Mouse (Mus musculus): Measurements from ENCODE around the gene Olfr1389. TPM values are rescaled to one million over a fixed set of nuclear protein-coding genes. Genes with fewer than 3 reads are reported as not detected.
"Not testable (repeated sequence)": the region's sequence is repeated elsewhere in the genome, so short reads cannot be mapped to it uniquely, and the experiment has no call there.

The Olfr1389 gene
- not detected for total RNA-seq (2021)
- long read RNA-seq, experiment 1, result 0 reads
- long read RNA-seq, experiment 2, result 0 reads

DNA sequence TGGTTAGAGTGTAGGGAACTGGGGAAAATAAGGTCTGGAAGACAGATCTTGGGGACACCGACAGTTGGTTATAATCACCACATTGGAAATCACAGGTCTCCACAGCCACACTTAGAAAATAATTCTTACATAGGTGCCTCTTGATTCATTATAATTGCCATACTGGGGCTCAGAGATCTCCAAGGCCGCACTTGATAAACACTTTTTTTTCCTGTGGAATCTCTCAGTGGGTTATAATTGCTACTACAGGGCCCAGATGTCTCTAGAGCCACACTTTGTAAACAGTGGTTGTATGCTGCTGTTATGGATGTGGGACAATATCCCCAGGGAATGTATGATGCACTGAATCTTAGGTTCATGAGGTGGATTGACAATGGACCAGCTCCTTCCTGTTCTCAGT is at the start of gene Olfr1389:
Gene Olfr1389 (plus strand): TSS at position 301 of the 400 bp plus-strand sequence.
- DNase-seq (ENCODE audit: low spot score in 2 of 2), result no peak

DNA sequence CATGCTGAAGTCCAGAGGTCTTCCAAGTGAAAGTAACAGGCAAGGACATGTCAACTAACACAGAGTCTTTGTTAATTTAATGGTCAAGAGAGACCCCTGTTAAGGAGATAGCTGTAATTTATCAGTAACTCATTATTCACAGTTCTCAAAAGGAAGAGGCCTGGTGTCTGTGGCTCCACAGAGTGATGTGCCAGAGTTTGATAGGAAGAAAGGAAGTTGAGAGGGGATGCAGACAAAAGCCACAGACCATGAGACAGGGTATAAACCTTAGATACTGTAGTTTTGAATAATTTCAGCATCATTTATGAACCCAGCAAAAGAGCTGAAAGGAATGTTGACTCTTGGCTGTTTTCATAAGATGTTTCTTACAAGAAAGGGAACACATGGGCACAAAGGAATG is 39.7 kb upstream of the Olfr1389 start:
- DNase-seq (ENCODE audit: low spot score in 2 of 2), result no peak

- DNase-seq (ENCODE audit: low spot score in 2 of 2), result not testable (repeated sequence)
Observed at GRCm38 (mm10) chr11:49386118-49386517, 36.7 kb upstream of the Olfr1389 start.

DNA sequence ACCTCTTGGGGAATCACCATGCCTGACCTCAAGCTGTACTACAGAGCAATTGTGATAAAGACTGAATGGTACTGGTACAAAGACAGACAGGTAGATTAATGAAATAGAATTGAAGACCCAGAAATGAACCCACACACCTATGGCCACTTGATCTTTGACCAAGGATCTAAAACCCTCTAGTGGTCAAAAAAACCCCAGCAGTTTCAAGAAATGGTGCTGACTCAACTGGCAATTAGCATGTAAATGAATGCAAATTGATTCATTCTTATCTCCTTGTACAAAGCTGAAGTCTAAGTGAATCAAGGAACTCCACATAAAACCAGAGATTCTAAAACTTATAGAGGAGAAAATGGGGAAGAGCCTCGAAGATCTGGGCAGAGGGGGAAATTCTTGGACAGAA is 30.2 kb upstream of the Olfr1389 start:
- DNase-seq (ENCODE audit: low spot score in 2 of 2), result not testable (repeated sequence)

GRCm38 (mm10) chr11:49406784-49407183 is 16.1 kb upstream of the Olfr1389 start:
- DNase-seq (ENCODE audit: low spot score in 2 of 2), result no peak

DNA sequence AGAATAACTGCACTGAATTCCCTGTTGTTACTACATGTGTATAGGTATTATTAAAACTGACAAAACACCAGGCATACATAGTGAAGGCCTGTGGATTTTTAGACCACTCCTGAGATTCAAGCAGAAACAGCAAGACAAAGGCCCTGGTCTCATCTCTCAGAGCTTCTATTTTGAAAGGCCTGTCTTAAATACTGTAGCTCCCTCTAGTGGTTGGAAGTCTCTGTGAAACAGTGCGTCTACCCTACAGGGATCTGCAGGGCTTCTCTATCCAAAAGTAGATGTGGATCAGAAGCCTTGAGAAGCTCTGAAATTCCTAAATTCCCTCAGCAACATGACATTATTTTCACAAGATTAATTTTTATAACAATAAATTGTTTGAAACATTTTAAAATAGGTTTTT is 12.3 kb upstream of the Olfr1389 start:
- no peak for DNase-seq (ENCODE audit: low spot score in 2 of 2)

DNA sequence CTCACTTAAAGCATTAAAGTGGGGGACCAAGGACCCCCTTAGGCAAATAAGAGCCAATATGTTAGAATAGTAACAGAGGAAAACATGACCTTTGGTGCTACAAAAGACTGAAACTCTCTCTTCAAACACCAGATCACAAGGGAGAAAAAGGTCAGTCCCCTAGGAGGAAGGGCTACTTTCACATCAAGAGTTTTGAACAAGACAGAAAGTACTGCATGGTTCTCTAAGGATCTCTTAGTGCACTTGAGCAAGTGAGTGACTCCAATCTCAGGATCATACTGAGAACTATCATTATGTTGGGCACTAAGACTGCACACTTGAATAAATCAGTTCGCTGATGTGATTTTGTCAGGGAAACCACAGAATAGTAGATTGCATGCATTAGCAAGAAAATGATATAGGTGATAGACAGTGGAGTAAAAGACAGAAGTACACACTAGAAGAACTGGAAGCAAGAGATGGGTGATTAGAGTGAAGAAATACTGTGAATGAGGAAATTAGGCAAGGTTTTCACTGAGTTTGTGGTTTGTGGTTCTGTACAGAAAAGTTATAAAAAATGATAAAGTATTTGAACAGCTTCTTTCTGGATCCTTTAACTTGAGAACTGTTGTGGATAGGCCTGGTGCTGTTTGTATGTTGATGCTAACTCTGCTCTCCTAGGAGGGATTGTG is 2.5 kb downstream of the Olfr1389 start:
- no peak for DNase-seq (ENCODE audit: low spot score in 2 of 2)

DNA sequence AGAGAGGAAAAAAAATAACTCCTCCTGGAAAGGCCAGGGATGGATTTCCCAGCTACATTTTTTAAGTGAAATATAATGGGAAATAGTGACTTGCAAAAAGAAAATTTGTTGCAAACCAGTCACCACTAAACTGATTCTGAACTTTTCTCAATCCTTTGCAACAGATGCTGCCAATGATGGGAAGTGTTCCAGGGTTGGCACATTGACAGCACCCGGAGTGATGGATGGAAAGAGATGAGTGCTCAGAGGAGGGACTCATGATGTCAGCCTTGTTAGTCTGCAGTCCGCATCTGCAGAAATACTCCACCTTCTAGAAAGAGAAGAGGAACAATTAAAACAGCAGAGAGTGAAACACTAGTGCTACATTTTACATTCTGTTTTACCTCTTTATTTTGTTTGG is 6.8 kb downstream of the Olfr1389 start:
- no peak for DNase-seq (ENCODE audit: low spot score in 2 of 2)

DNA sequence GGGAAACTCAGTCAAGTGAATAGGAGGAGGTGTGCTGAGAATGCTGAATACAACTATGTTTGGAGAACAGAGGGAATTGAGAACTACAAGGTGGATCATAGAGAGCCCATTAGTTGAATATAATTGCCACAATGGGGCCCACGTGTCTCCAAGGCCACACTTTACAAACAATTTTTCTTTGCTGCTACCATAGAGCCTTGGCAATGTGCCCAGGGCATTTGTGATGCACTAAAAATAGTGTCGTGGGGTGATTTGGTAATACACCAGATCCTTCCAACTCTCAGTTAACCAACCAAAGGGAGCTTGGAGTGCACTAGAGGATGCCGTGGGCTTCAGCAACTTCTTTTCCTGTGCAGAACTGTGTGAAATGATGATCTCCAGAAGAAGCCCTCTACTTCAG is 13.5 kb downstream of the Olfr1389 start, which contains the start of gene Olfr1388:
Gene Olfr1388 (plus strand): TSS at position 214 of the 400 bp plus-strand sequence.
- no peak for DNase-seq (ENCODE audit: low spot score in 2 of 2)

DNA sequence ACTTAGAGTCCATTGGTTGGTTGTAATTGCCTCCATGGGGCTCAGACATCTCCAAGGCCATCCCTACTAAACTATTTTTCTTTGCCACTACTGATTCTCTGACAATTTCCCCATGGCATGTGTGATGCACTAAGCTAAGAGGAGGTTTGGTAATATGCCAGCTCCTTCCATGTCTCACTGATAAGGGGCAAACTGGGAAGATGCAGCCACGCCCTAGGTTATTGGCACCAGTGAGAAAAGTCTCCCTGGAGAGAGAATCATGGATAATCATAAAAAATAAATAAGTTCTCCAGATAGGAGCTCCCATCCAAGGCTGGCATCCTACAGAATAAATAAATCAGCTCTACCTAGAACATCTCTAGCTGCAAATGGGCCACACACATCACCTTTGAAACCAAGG is 32.2 kb downstream of the Olfr1389 start, which contains the start of gene Olfr1387:
Gene Olfr1387 (plus strand): TSS at position 301 of the 400 bp plus-strand sequence.
- no peak for DNase-seq (ENCODE audit: low spot score in 2 of 2)

DNA sequence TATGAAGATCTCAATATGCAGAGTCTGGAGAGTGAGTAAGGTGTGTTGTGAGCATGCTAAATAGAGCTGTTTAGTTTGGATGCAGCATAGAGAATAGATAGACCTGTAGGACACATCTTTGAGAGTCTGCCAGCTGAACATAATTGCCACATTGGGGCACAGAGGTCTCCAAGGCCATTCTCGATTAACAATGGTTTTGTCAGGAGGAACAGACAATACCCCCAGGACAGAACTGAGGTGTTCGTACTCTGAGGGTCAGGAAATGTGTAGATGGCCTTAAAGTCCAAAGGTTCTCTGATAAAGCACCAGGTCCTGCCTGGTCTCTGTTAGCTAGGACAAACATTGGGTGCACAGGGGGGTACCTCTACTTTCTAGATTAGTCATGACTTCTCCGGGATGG is 41.9 kb downstream of the Olfr1389 start, which contains the start of gene Olfr1386:
Gene Olfr1386 (plus strand): TSS at position 301 of the 400 bp plus-strand sequence.
- not testable (repeated sequence) for DNase-seq (ENCODE audit: low spot score in 2 of 2)

Other genes starting within 250 kb of the Olfr1389 start
- gene Btnl9, start 235.9 kb upstream of the Olfr1389 start, total RNA-seq (2021), result 10 to 100 TPM; 10.8 to 11.8 TPM
- 10 to 100 TPM; 30.4 to 39.9 TPM for gene Zfp62, start 219.8 kb upstream of the Olfr1389 start, total RNA-seq (2021)
- 10 to 100 TPM; 61.3 to 67.4 TPM for gene Mgat1, start 178.9 kb upstream of the Olfr1389 start, total RNA-seq (2021)
- under 1 TPM; 0.16 to 0.22 TPM for gene Olfr1393, start 144.8 kb upstream of the Olfr1389 start, total RNA-seq (2021)
- gene Olfr1392, start 137.8 kb upstream of the Olfr1389 start, total RNA-seq (2021), result not detected
- not detected for gene Olfr10, start 118.3 kb upstream of the Olfr1389 start, total RNA-seq (2021)
- not detected for gene Olfr1391, start 100.3 kb upstream of the Olfr1389 start, total RNA-seq (2021)
- gene Olfr1390, start 87.9 kb upstream of the Olfr1389 start, total RNA-seq (2021), result not detected
- under 1 TPM; 0.12 to 0.26 TPM for gene Olfr1388, start 13.6 kb downstream of the Olfr1389 start, total RNA-seq (2021)
- not detected for gene Olfr1387, start 32.3 kb downstream of the Olfr1389 start, total RNA-seq (2021)
- not detected for gene Olfr1386, start 42.0 kb downstream of the Olfr1389 start, total RNA-seq (2021)
- not detected for gene Olfr1385, start 66.0 kb downstream of the Olfr1389 start, total RNA-seq (2021)
- gene Olfr1384, start 83.7 kb downstream of the Olfr1389 start, total RNA-seq (2021), result not detected
- gene Olfr1383, start 96.6 kb downstream of the Olfr1389 start, total RNA-seq (2021), result not detected
- not detected for gene Olfr1382, start 105.2 kb downstream of the Olfr1389 start, total RNA-seq (2021)
- gene Olfr1381, start 120.4 kb downstream of the Olfr1389 start, total RNA-seq (2021), result not detected
- gene Olfr1380, start 133.8 kb downstream of the Olfr1389 start, total RNA-seq (2021), result not detected
- 1 to 10 TPM; 7.3 to 7.5 TPM for gene Flt4, start 186.2 kb downstream of the Olfr1389 start, total RNA-seq (2021)
- gene Scgb3a1, start 240.5 kb downstream of the Olfr1389 start, total RNA-seq (2021), result under 1 TPM in 1 of 2 experiments, not detected in 1; 0.62 TPM